Mouse (Mus musculus) regulatory T cell (primary cell): ENCODE measurements around the gene 9530068E07Rik.
"Not testable (repeated sequence)": the region's sequence is repeated elsewhere in the genome, so short reads cannot be mapped to it uniquely, and the experiment has no call there.

Experiments used
- in situ Hi-C: fragments of 300-600 bp; cut with MboI, MseI; formaldehyde crosslinking; loops from one replicate; pipeline ENCODE4 v1.15.1; 2025; ENCODE audit warnings: high pct_unique_total_duplicates

Gene 9530068E07Rik

DNA sequence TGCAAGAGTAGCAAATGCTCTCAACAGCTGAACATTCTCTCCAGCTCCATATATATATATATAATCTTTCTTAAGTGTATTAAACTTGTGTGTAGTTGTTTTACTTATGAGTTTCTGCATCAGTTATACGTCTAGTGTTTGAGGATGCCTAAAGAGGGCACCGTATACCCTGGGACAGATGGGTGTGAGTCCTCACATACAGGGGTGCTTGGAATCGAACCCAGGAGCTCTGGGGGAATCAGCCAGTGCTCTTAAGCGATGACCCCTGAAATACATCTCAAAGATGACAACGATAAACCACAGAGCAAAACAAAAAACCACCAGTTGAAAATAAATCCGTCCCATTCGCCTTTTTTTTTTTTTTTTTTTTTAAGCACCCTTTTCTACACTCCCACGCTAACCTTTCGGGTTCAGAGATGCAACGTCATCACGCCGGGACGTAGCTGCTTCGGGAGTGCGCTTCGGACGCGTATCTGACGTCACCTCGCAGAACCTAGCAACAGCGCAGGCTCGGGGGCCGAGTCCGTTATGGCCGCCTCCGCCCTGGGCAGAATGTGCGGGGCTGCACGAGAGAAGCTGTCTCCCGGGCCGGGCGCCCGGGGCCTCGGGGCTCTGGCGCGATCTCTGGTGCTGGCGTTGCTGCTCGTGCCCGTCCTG, at the start of gene 9530068E07Rik:
Gene 9530068E07Rik (plus strand): TSS at position 489 of the 657 bp plus-strand sequence.
- in situ Hi-C loops = no loop called here

DNA sequence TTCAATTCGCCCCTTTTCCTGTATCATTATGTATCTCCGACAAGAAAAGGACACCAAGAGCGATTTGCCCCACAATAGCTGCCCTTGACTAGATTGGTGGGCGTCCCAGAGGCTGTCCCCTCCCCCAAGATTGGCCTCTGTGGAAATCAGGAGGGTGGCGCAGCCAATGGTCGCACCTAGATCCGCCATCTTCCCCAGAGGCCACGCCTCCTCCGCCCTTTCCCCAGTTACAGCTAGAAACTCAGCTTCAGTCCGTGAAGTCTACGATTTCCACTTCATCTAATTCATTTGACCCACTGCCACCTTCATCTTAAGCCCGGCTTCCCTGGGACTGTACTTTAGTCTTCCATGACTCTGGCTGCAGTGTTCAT, 49.6 kb upstream of the 9530068E07Rik start:
- in situ Hi-C loops = loop anchor here (5.0 to 10.0 kb wide), 2 partner anchors 52 to 89 kb away; no protein-coding TSS in a partner anchor

- in situ Hi-C loops = loop anchor here (5.0 to 10.0 kb wide), 2 partner anchors 53 to 91 kb away; no protein-coding TSS in a partner anchor
Measured at GRCm38 (mm10) chr11:52348156-52348555, 48.1 kb upstream of the 9530068E07Rik start.

GRCm38 (mm10) chr11:52348724-52349123, 47.5 kb upstream of the 9530068E07Rik start:
- in situ Hi-C loops = loop anchor here (5.0 to 10.0 kb wide), 2 partner anchors 54 to 91 kb away; no protein-coding TSS in a partner anchor

DNA sequence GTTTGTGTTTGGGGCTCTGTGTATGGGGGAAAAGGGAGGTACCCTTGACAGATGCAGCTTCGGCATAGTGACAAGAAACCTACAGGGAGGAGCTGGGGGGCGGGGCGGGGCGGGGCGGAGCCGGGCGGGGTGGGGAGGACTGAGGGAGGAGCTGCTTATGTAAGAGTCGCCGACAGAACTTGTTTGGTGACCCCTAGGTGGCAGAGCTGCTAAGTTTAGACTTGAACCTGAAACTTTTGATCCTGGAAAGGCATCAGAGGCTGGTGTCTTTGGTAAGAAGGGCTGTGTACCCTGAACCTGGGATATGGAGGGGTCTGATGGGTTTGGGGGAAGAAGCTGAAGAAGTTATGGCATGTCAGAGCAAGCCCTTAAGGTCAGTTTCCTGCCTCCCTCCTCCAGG, 45.3 kb upstream of the 9530068E07Rik start:
- in situ Hi-C loops = no loop called here

DNA sequence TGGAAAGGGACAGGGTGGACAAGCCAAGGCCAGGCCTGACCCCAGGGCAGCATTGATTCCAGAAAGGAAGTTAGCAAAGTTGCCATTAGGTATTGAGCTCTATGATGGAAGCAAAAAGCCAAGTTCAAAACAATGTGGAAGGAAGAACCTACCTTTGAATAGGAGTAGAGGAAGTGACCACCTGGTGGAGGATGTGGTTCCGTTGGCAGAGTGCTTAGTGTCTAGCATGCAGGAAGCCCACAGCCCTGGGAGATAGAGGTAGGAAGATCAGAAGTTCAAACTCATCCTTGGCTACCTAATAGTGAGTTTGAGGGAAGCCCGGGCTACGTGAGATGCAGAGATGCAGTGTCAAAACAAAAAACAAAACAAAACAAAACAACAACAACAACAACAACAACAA, 44.0 kb upstream of the 9530068E07Rik start:
- in situ Hi-C loops = no loop called here

DNA sequence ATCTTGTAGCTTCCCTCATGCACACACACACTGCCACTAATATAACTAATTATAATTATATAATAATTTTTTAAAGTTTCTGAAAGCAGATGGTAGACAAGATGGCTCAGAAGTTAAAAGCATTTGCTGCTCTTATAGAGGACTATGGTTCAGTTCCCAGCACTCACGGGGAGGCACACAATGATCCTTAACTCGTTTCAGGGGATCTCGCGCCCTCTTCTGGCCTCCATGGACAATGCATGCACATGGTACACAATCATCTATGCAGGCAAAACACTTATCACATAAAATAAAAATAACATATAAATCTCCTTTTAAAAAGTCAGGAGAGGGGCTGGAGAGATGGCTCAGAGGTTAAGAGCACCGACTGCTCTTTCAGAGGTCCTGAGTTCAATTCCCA, 41.6 kb upstream of the 9530068E07Rik start:
- in situ Hi-C loops = no loop called here

GRCm38 (mm10) chr11:52355601-52356000, 40.6 kb upstream of the 9530068E07Rik start:
- in situ Hi-C loops = no loop called here

DNA sequence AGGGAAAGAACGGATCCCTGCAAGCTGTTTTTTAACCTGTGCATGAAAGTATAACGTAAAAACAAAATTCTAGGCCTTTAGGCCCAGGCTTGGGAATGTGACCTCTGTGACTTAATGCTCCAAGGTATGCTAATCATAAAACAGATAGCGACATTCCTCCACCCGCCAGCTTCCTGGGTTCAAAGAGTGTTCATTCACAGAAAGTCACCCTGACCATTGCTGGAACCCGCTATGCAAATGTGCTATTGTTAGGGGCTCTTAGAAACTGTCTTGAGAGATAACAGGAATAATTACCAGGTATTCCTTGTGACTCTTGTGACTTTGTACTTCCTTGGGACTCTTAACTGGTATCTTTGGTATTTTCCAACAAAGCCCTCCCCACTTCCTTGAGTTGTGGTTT, 39.1 kb upstream of the 9530068E07Rik start:
- in situ Hi-C loops = not testable (repeated sequence)

DNA sequence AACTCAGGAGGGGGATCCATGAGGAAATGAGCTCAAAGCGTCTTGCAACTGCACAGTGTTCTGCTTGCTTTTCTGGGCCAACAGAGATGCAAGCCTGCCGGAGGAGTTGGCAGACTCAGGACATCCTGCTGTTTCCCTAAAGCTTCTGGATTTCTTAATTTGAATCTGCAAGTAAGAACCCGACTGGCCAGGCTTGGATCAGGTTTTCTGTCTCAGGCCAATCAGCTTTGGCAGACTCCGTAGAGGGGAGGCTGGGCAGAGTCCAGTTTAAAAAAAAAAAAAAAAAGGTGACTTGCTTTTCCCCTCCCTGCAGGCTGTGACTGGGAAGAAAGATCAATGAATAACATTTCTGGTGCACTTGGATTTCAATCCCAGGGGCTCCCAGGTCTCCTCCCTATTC, 37.7 kb upstream of the 9530068E07Rik start:
- in situ Hi-C loops = no loop called here

DNA sequence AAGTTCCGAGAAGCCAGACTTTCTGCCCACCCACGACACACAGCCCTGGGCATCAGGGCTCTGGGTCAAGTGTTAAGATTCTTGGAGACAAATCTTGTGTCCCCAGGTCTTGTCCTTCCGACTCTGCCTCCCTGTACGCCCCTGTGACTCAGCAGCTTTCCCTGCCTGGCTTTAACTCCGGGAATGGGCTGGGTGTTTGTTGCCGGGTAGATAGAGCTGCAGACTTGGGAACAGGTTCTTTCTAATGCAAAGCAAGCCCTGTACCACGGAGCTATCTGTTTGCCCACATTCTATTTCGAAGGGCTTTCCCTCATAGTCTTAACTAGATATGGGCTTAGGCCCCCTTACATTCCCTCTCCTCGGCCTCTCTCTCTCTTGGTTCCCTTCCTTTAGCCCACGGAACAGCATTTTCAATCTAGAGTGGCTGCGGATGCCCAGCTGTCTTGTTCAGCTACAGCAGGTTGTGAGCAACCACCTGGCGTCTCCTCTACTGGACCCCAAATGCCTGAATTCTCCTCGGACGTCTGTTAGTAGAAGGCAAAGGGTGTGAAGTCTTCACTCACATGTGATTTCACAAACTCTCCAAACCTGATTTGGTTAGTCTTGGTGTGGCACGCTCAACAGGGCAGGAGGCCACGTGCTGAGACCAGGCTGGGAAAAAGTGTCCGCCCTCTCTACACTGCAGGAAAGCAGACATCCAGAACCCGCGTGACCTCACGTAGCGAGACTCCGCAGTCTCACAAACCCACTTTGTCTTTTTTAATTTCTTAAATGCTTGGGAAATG, 36.4 kb upstream of the 9530068E07Rik start:
- in situ Hi-C loops = no loop called here

DNA sequence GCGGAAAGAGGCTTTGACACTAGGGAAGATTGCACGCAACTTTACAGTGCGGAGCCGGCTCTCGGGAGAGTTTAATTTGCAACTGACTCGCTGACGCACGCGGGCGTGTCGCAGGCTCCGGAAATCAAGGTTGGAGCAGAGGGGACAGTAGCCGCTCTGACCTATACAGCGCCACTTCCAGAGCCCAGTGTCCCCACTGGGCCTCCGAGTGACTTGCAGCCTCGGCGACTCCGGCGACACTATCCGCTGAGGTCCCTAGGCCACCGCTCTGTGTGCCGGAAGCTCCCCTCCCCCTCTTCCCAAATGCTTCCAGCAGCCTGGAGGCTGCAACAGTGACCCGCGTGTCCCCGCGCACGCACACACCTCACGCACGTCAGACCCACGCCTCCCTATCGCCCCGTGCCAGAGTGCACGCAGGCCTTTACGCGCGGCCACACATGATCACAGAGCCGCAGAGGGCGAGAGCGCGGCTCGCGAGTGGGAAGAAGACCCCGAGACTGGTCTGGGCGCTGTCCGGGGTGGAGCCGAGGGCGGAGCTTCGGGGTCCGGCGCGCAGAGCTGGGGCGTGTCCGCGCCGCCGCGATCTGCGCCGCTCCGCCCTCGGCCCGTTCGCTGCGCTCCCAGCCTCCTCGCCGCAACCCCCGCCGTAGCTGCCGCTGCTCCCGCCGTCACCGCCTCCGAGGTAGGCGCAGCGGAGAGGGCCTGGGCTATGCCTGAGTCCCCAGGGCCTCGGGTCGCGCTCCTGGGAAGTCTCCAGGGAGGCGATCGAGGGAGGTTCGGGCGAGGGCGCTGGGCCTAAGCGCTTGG, 35.6 kb upstream of the 9530068E07Rik start, which contains the start of gene Vdac1:
Gene Vdac1 (plus strand): TSS at position 390 of the 807 bp plus-strand sequence.
- in situ Hi-C loops = no loop called here

DNA sequence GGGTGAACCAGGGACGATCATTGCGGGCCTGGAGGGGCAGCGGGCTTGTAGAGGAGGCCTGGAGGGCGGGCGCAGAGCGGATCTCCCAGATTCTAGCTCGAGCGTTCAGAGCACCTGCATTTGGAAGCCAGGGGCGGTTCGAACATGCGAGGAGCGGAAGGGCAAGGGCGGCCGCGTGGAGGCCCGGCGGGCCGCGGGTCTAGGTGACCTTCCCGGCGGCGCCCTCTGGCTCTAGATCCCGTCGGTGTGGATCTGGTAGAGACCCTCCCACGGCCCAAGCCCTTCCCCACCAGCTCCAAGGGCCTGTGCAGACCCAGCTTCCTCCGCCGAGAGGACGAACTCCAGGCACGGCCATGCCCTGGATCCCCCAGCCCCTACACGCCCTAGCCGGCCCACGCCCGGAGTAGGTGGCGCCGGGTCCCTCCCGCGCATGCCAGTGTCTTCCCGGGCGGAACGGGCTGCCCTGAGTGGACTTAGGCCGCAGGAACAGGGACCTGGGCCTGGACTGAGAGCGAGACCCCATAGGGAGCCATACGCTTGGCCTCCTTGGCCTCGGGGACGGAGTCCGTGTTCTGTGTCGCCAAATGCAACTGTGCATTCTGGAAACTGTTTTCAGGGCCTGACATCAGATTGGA, 34.8 kb upstream of the 9530068E07Rik start:
- in situ Hi-C loops = no loop called here

- in situ Hi-C loops = no loop called here
Measured at GRCm38 (mm10) chr11:52364376-52364775, 31.9 kb upstream of the 9530068E07Rik start.

- in situ Hi-C loops = no loop called here
Measured at GRCm38 (mm10) chr11:52365143-52365542, 31.1 kb upstream of the 9530068E07Rik start.

- in situ Hi-C loops = no loop called here
Measured at GRCm38 (mm10) chr11:52366358-52366757, 29.9 kb upstream of the 9530068E07Rik start.

GRCm38 (mm10) chr11:52368176-52368985, 27.8 kb upstream of the 9530068E07Rik start:
- in situ Hi-C loops = no loop called here

DNA sequence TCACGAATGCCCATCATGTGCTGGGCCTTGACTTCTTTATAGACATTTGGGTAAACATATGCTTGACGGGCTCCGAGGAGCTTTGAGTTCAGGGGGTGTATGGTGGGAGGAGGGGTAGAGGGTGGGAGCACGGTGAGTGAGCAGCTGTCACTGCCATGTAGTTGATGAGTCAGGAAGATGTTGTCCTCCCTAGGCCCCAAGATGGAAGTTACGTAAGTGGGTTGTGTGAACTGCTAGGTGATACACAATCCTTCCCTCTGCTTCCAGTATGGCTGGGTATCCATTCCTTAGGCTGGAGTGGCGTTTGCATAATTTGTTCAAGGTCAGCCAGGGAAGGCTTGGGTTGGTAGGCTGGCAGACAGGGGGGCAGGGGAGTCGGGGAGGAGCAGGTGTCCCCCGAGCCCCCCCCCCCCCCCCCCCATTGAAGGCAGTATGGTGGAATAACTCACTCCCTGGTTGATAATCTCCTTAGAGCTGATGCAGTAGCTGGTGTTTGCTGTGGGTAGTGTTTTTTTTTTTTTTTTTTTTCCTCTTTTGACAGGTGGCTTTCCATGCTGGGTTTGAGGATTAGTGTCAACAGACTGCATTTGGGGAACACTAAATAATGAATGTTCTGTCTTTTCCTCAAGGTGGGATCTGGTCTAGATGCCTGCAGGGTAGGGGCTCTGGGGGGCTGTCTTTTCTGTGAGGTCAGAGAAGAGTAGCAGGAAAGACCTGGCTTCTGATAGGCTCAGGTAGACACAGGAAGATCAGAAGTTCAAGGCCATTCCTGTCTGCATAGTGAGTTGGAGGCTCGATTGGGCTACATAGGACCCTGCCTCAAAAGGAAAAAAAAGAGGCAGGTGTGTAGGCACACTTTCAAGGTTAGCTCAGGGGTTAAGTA, 26.7 kb upstream of the 9530068E07Rik start:
- in situ Hi-C loops = no loop called here

- in situ Hi-C loops = no loop called here
Measured at GRCm38 (mm10) chr11:52370135-52370452, 26.1 kb upstream of the 9530068E07Rik start.

DNA sequence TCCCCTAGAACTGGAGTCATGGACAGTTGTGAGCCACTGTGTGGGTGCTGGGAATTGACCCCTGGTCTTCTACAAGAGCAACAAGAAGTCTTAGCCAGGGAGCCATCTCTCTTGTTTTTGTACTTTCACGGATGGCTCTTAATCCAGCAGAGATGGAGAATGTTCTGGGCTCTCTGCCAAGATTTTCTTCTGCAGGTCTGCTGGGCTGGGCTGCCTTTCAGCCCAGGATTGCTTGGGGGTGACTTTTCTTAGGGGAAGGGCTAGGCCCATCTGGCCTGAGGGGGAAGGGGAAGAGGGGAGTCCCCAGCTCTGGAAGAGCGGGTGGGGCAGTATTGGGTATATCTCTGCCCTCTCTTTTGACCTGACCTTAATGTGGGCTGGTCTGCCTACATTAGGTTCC, 25.7 kb upstream of the 9530068E07Rik start:
- in situ Hi-C loops = no loop called here
